Mouse (Mus musculus) small intestine, adult 2 months (tissue): ENCODE results near the gene Fam168a.

Experiments
- CTCF ChIP-seq: fragments of 200-500 bp; IDR thresholded peaks from 2 replicates; pipeline ENCODE4 v1.5.1; 2012; ENCODE audit warnings: low read depth, mild to moderate bottlenecking, control low read depth, inconsistent platforms, low read length, moderate library complexity, mixed read lengths; ENCODE audit not compliant: insufficient replicate concordance, insufficient read length; ENCODE audit errors: extremely low read depth
- POLR2A ChIP-seq: fragments of 200-500 bp; IDR thresholded peaks from 2 replicates; pipeline ENCODE4 v1.6.1; 2012; ENCODE audit warnings: low read depth, mild to moderate bottlenecking, control low read depth, inconsistent platforms, low read length, moderate library complexity

- TF ChIP-seq CTCF: no peak
- no peak for TF ChIP-seq POLR2A
Observed at GRCm38 (mm10) chr7:100663729-100664304, 42.6 kb upstream of the Fam168a start.
